Mouse (Mus musculus): ENCODE results near the gene Nampt. TPM values are rescaled to one million over a fixed set of nuclear protein-coding genes. Genes with fewer than 3 reads are reported as not detected.

Nampt gene
- polyA plus RNA-seq (2015; fragmentation: Nextera tagmentation; extraction: Ambion mirVana), result 11.1 and 14.6 TPM in 2 replicates

DNA sequence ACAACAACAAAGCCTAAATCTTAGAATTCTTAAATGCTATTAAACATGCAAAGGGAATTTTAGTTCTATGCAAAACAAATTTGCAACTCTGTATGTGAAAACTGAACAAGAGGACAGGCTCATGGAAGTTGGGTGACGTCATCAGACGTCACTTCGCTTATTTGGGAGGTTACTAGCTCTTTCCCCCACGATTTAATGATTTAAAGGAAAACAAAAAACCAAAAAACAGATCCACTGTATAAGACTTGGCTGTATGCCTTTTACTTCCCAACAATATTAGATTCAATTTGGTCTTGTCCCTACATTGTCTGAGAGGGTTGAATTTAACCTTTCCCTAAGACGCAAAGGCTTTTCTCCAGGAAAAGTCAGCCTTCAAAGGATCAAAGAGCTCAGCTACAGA is at the start of gene Nampt:
TSS of gene Nampt (plus strand) at position 130 of the 400 bp plus-strand sequence.

Other genes with a start within 250 kb of the Nampt start
- gene Sypl, start 134.3 kb downstream of the Nampt start, polyA plus RNA-seq (2015; fragmentation: Nextera tagmentation; extraction: Ambion mirVana), result 190 and 225 TPM in 2 replicates

All from urinary bladder, postnatal 0 days (tissue).